Mouse (Mus musculus) cortical plate, adult 2 months (tissue): ENCODE results near the gene Lrrtm1. TPM values are rescaled to one million over a fixed set of nuclear protein-coding genes. Genes with fewer than 3 reads are reported as not detected.

Experiments used
- H3K27ac ChIP-seq: fragments of 200-500 bp; 2 replicates; pipeline ENCODE4 v1.5.1; 2012; ENCODE audit warnings: low read length, control low read depth, inconsistent platforms; ENCODE audit not compliant: insufficient read depth
- H3K4me1 ChIP-seq: fragments of 200-500 bp; 2 replicates; pipeline ENCODE4 v1.6.1; 2011; ENCODE audit warnings: low read length; ENCODE audit not compliant: control insufficient read depth, insufficient read depth
- H3K4me3 ChIP-seq: fragments of 200-500 bp; 2 replicates; pipeline ENCODE4 v1.5.1; 2011; ENCODE audit warnings: mild to moderate bottlenecking, low read length, control low read depth; ENCODE audit not compliant: insufficient read depth
- CTCF ChIP-seq: fragments of 200-500 bp; IDR thresholded peaks from 2 replicates; pipeline ENCODE4 v1.5.1; 2011; ENCODE audit warnings: mild to moderate bottlenecking, control low read depth, low read length; ENCODE audit not compliant: insufficient read depth; ENCODE audit errors: extremely low read depth
- POLR2A ChIP-seq: fragments of 200-500 bp; IDR thresholded peaks from 2 replicates; pipeline ENCODE4 v1.6.1; 2011; ENCODE audit warnings: mild to moderate bottlenecking, low read length, control low read depth; ENCODE audit not compliant: insufficient read depth; ENCODE audit errors: extremely low read depth
- polyA plus RNA-seq: library from polyadenylated mRNA; depleted of rRNA; stranded (reverse); fragments of >200 nt; gene quantifications from 2 replicates; pipeline ENCODE4 v1.2.3, GENCODE M21; 2012; rRNA removed

The Lrrtm1 gene
- polyA plus RNA-seq, result 51.8 and 53.1 TPM in 2 replicates

DNA sequence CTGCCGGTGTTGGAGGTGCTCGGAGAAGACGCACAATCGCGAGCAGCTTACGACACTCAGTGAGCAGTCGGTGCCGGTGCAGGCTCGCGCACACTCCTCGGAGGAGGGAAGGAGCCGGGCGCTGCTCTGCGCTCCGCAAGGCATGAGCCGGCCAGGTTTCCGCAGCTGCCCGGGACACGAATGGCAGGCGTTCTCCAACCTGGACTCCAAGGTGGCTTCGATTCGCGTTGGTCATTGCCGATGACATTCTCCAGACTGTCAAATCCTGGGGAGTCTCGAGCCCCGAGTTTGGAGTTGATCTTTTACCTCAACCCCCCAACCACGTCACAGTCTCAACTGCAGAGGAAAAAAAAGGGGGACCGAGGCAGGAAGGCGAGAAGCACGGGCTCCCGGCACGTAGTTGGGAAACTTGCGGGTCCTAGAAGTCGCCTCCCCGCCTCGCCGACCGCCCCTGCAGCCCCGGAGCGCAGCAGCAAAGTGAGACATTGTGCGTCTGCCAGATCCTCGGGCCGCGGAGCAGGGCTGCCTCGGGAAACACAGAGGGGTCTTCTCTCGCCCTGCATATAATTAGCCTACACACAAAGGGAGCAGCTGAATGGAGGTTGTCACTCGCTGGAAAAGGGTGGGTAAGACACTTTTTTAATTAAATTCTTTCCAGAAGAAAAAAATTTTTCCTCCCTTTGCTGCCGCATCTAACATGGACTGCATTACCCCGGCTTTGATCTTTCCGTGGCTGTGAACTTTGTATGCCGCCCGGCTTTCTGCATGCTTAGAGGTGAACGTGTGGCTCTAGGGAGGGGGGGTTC, at the start of gene Lrrtm1:
Gene Lrrtm1 (plus strand): TSS at position 89 of the 806 bp plus-strand sequence.
- TF ChIP-seq CTCF (peak; percentile 19; the same call in 1 of the 2 replicates), POLR2A (peak; percentile 95)
- peak within 1 kb of the TSS; percentile 88 for H3K27ac ChIP-seq
- H3K4me1 ChIP-seq, result 0 out of 2 replicates have a peak, but pooled peaks cover 1% of the 10 kb centered on the region
- peak within 1 kb of the TSS; percentile 94 for H3K4me3 ChIP-seq

DNA sequence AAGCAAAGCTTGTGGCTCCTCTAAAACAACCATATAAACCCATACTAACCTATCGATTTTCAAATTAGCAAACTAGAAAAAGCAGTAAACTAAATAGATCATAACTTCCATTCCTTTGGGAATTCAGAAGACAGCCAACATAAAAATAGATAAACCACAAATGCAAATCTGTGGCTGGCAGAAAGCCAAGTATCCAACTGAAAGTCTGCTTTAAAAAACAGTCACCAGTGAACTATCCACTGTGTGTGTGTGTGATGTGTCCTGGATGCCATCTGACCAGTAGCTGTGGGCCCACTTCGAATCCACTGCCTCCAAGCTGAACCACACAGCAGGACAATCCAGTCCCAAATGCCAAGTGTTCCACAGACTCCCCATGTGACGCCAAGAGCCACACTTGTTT, 45.8 kb upstream of the Lrrtm1 start:
- peaks cover 3% of the 10 kb centered on the region; the same call in 1 of the 2 replicates for H3K4me1 ChIP-seq
- H3K4me3 ChIP-seq, result no peak overlapping the region
- H3K27ac ChIP-seq, result no peak overlapping the region
- TF ChIP-seq CTCF, result no peak
- no peak for TF ChIP-seq POLR2A

DNA sequence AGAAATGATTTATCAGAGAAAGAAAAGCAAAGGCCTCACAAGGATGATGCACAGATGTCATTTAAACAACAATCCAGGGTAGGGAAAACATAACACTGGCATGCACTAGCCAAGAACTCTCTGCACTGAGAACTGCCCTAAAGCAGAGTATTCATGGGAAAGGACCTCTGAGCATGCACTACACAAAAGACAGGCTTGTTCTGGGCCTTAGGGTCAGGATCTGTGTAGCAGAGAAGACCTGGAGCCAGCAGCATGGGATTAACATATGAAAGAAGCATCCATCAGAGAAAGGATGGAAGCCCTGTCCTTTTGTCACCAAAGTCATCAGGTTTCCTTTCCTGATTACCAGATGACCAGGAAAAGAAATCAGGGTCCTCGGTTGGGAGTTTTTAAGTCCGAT, 43.1 kb upstream of the Lrrtm1 start:
- Histone ChIP-seq H3K27ac (no peak overlapping the region), H3K4me1 (peaks cover 4% of the 10 kb centered on the region), H3K4me3 (no peak overlapping the region)
- TF ChIP-seq CTCF (no peak), POLR2A (no peak)

- peak overlapping the region; percentile 83 for H3K27ac ChIP-seq
- no peak for TF ChIP-seq POLR2A
- no peak for TF ChIP-seq CTCF
These were observed 33.3 kb upstream of the Lrrtm1 start for GRCm38 (mm10) chr6:77209183-77209582.

DNA sequence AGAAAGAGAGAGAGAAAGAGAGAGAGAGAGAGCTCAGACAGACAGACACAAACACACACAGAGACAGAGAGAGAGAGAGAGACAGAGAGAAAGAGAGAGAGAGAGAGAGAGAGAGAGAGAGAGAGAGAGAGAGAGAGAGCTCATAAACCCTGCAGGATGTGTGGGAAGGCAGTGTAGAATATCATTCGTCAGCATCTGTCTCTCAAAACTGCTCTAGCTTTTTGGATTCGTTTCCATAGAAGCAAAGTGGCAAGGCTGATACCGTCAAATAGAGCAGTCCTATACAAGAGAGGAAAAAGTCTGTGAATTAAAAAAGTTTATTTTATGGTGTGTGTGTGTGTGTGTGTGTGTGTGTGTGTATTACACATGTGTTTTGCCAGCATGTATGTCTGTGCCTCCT, 32.6 kb upstream of the Lrrtm1 start:
- Histone ChIP-seq H3K27ac (peak overlapping the region; percentile 83), H3K4me3 (no peak overlapping the region), H3K4me1 (peaks cover 1% of the 10 kb centered on the region; the same call in 1 of the 2 replicates)
- no peak for TF ChIP-seq POLR2A
- TF ChIP-seq CTCF, result no peak

More at GRCm38 (mm10) chr6:77209183-77209582, 33.3 kb upstream of the Lrrtm1 start:
- no peak overlapping the region for H3K4me3 ChIP-seq
- H3K4me1 ChIP-seq, result peaks cover 1% of the 10 kb centered on the region; the same call in 1 of the 2 replicates

DNA sequence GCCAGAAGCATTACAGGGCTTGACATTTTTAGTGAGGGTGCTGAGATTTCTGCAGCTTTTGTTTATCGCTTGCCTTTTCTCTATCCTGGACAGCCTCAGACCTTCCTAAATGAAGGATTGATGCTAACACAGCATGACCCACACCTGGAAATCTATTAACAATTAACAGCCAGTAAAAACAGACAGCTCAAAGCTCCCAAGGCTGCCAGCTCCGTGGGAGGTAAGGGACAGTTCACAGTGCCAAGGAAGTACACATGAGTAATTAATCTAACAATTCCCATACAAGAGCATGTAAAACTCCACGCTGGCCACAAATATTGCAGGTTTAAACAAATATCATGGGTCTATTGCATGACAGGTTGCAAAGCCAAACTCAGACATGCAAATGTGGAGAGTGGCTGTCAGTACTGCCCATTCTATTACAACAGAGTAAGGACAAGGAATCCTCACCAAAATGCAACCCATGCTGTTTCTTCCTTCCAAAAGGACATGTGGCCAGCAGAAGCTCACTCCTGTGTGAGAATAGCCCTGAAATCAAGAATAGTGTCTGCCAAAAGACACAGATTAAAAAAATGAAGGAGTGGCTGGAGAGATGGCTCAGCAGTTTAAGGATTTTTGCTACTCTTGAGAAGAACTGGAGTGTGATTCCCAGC, 28.6 kb upstream of the Lrrtm1 start:
- Histone ChIP-seq H3K4me1 (peaks cover 1% of the 10 kb centered on the region; the same call in 1 of the 2 replicates), H3K4me3 (no peak overlapping the region), H3K27ac (no peak overlapping the region)
- TF ChIP-seq POLR2A (no peak), CTCF (no peak)

- Histone ChIP-seq H3K27ac (no peak overlapping the region), H3K4me3 (no peak overlapping the region), H3K4me1 (peaks cover 1% of the 10 kb centered on the region; the same call in 1 of the 2 replicates)
- TF ChIP-seq CTCF (no peak), POLR2A (no peak)
These were observed 27.2 kb upstream of the Lrrtm1 start for GRCm38 (mm10) chr6:77215322-77215721.

- Histone ChIP-seq H3K4me3 (no peak overlapping the region), H3K4me1 (peaks cover 4% of the 10 kb centered on the region), H3K27ac (no peak overlapping the region)
- no peak for TF ChIP-seq POLR2A
- no peak for TF ChIP-seq CTCF
These were observed 23.6 kb upstream of the Lrrtm1 start for GRCm38 (mm10) chr6:77218875-77219274.

DNA sequence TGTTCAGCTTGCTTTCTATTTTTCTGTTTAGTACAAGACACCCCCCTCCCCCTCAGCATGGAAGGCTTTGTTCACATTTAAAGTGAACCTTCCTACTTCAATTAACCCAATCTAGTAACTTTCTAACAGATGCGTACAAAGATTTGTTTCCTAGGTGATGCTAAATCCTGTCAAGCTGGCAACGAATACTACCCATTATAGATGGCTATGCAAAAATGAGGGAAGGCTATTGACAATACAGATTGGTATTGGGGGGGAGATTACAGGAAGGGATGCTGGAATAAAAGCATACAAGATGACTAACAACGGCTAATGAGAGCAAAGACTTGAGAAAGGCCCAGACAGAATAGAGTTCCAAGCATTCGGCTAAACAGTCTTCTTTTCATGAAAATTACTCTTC, 21.7 kb upstream of the Lrrtm1 start:
- Histone ChIP-seq H3K4me3 (no peak overlapping the region), H3K4me1 (peaks cover 4% of the 10 kb centered on the region), H3K27ac (no peak overlapping the region)
- no peak for TF ChIP-seq POLR2A
- no peak for TF ChIP-seq CTCF
